Mouse (Mus musculus) layer of hippocampus, postnatal 36 days (tissue): ENCODE measurements around the gene Rfx2. TPM values are rescaled to one million over a fixed set of nuclear protein-coding genes. Genes with fewer than 3 reads are reported as not detected.

Source experiments
- DNase-seq, 2 experiments: peaks; one replicate each; pipeline ENCODE4 v3.0.0; 2022
- total RNA-seq, 2 experiments: library from RNA; stranded (reverse); gene quantifications; 2 replicates each; pipeline ENCODE4 v1.2.3; 2021

The Rfx2 gene
- total RNA-seq, 2 experiments from 2014 or later, result 5.0 TPM

DNA sequence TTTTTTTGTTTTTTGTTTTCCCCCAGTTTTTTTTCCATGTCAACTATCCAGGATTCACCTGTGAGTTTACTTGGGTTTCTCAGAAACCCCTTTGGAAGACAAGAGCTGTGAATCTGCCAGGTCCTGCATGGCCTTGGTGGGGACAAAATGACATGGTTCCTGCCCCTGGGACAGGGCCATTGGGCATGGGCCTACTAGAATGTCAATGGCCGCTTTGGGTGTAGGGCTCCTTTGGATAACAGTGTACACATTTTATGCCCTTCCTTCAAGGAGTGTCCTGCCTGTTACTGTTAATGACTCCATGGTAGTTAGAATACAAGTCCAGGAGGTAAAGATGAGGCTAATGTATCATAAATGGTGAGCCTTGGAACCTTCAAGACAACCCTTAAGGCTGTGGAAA lies 2.1 kb upstream of the Rfx2 start:
- no peak for DNase-seq

GRCm38 (mm10) chr17:56831111-56831816 lies 451 bp upstream of the Rfx2 start:
- peak; percentile 97 to 98 for DNase-seq

DNA sequence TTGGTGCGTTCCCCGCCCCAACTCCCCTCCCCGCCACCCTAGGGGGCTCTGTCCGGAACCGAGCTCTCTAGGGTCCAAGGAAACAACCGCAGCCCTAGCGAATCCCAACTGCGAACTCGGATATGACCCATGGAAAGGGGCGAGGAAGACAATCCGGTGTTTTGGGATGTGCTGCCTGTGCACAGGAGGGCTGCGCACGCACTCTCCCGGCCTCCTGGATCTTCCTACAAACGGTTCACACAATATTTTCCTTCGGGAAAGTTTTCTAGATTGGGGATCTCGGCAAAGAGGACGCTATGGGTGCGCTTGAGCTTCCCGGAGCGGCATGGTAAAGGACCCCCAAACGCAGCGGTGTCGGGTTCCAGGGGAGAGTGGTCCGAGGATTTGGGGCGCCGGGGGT lies 1.0 kb downstream of the Rfx2 start:
- no peak for DNase-seq

DNA sequence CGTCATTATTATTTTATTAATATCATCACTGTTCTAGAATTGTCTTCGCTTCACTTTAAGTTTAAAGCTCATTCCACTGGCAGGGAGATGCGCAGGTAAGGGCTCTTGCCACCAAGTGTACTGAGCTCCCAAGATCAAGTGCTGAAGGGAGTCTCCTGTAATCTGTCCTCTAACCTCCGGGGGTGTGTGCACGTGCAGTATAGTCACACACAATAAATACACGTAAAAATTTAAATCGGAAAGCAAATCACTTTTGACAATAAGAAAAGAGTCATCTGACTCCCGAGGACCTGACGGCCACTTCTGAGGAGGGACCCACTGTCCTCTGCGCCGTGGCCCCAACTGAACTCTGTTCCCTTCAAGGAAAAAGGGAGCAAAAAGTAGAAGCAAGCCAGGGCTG lies 1.6 kb downstream of the Rfx2 start:
- no peak for DNase-seq

DNA sequence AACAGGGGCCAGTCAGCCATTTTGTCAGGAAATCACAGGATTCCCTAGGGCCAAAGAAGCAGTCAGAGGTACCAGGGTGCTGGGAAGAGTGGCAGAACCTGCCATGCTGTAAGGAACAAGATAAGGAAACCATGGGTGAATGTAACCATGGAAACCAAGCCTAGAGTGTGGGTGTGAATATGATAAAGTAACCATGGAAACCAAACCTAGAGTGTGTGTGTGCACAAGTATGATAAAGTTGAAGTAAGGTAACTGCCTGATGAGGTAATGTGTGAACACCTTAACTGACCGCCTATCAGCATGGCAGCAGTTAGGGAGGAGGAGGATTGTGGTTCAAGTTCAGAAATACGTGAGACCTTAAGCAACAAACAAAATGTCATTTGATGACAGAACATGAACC lies 4.1 kb downstream of the Rfx2 start:
- DNase-seq, result no peak

- DNase-seq, result no peak
Measured at GRCm38 (mm10) chr17:56823352-56823751, 7.5 kb downstream of the Rfx2 start.

DNA sequence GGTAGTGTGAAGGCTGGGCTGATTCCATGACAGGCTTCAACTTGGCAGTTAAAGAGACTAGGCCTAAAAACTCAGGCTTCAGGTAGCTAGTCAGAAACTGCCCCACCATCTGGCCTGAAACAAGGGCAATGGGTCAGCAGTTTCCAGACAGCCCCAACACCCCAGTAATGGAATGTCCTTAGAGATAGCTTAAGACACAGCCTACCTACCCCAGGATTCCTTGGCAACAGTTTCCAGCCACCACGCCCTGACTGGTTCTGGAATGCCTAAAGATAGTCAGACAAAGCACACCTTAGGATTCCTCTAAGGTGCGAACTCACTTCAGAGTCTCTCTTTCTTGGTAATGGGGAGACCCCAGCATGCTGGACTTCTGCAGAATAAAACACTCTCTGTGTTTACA lies 8.4 kb downstream of the Rfx2 start:
- no peak for DNase-seq

DNA sequence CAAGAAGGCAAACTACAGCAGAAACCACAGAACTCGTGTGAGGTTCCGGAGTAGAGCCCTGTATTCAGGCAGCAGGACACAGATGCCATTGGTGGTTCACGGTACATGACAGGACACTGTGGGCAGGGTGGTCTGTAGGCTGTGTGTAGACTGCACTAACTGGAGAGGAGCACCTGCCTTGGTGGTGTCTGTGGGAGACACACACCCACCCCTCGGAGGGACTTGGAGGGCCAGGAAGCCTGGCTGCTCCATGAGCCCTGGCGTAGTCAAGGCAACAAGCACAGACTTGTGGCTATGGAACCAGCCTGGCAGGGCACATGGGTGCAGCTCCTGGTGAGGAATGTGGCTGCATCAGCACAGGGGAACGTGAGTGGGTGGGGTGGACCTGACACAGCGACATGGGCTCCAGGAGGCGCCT lies 11.1 kb downstream of the Rfx2 start:
- peak in 1 of 2 experiments; percentile 58 for DNase-seq

- DNase-seq, result no peak
Measured at GRCm38 (mm10) chr17:56819032-56819545, 11.7 kb downstream of the Rfx2 start.

DNA sequence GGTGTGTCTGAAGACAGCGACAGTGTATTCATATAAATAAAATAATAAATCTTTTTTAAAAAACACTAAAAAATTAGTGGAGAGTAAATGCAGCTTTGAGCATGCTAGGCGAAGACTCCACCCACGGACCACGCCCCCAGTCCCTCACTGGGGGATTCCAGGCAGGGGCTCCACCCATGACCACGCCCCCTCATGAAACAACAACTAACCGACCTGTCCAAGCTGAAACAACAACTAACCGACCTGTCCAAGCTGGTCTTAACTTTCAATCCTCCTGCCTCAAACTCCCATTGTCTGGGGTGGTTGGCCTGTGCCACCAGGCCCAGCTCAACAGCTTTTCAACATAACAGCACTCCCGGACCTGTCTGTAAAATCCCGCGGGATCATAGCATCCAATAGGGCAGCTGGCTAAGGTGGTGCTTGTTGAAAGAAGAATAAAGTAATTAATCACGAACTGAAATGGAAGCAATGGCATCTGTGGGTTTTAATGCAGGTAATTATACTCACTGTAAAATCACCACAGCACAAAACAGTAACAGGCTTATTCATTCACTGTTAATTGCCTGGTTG lies 12.7 kb downstream of the Rfx2 start:
- no peak for DNase-seq

GRCm38 (mm10) chr17:56815057-56815345 lies 15.8 kb downstream of the Rfx2 start:
- DNase-seq, result no peak

DNA sequence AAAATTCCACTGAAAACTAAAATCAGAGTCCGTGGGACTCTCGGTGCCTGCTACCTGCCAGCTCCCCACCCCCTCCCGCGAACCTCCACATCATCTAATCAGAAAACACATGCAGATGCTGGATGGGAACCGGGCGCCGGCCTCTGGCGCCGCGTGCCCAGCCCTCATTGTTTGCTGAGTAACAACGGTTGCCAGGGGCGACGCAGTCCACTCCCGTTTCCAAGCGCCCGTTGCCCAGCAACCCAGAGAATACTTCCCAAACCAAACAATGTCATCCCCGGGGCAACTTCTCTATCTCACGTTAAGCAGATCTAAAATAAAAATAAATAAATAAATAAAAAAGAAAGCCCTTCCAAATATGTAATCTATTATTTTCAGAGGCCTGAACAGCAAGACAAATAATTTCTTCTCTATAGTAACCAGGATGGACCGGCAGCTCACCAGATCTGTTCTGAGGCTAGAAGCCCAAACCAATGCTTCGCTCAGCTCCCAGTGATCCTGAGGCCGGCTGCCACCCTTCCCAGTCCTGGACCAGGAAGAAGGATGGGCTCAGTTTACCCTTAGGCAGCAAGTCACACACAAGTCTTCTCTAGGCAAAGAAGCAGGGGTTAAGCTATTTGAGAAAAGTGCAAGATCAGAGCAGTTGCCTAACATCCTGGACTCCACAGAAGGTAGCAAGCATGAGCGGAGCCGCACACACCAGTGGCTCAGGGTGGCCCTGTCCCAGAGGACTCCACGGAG lies 16.3 kb downstream of the Rfx2 start:
- DNase-seq, result peak; percentile 78 to 84

GRCm38 (mm10) chr17:56810245-56810644 lies 20.6 kb downstream of the Rfx2 start:
- peak; percentile 70 to 78 for DNase-seq

DNA sequence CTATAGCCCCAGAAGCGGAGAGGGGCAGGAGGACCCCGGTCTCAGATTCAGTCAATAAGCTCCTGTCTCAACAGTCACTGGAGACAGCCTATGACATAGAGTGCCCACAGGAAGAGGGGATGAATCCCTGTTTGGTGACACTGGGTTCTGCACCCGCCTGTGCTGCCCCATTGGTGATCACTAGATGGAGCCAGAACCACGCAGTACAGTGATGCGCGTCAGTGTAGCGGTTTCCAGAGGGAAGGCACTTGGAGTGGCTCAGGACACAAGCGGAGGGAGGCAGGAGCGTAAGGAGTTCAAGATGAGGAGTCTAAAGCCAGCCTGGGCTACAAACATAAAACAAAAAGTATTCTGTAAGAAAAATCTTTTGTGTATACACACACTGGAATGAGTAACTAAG lies 22.3 kb downstream of the Rfx2 start:
- peak; percentile 83 to 87 for DNase-seq

GRCm38 (mm10) chr17:56805784-56806183 lies 25.0 kb downstream of the Rfx2 start:
- no peak for DNase-seq

GRCm38 (mm10) chr17:56804952-56805351 lies 25.9 kb downstream of the Rfx2 start:
- DNase-seq, result no peak

GRCm38 (mm10) chr17:56802065-56802464 lies 28.7 kb downstream of the Rfx2 start:
- DNase-seq, result no peak

- DNase-seq, result no peak
Measured at GRCm38 (mm10) chr17:56799276-56799675, 31.5 kb downstream of the Rfx2 start.

- no peak for DNase-seq
Measured at GRCm38 (mm10) chr17:56793614-56794319, 37.0 kb downstream of the Rfx2 start.

DNA sequence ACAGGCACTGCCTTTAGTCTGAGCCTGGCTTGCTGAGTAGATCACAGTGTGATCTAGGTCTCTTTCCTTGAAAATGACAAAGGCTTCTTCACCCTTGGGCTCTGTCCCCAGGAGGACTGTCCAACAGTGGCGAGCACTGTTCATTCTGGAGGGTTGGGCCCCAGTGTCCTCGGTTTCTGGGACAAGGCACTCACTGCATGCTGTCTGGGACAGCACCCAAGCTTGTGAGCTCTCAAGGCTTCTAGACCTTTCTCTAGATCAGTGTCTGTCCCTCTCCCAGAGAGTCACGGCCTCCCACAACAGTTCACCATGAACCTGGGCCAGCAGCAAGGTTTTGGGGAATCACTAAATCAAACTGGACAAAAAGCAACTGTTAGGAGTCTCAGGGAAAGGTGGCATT lies 38.2 kb downstream of the Rfx2 start:
- no peak for DNase-seq

DNA sequence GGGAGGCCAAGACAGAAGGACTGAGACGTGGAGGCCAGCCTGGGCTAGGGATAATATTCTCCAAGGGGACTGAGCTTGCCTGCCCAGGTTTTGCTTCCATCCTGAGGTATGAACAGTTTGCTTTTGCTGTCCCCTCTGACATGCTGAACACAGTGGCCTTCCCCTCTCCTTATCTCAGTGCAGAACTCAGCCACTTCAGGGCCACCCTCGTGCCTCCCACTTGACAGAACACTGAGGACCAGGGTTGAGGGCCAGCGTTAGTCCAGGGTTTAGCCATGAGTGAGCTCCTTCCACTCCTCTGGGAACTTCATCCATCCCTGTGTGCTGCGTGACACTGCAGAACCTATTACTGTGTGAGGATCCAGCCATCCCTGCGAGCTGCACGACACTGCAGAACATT lies 41.5 kb downstream of the Rfx2 start:
- DNase-seq, result no peak

- no peak for DNase-seq
Measured at GRCm38 (mm10) chr17:56788886-56789285, 41.9 kb downstream of the Rfx2 start.
